Mouse (Mus musculus): ENCODE measurements around the gene Supt5.

GRCm38 (mm10) chr7:28348601-28349000, 10.1 kb upstream of the Supt5 start:
- TF ChIP-seq CTCF (IDR thresholded peaks at IDR 0.05; ENCODE audit: control insufficient read depth, insufficient read depth, insufficient replicate concordance, low read depth, low read length) (no peak), POLR2A (IDR thresholded peaks at IDR 0.05; ENCODE audit: control insufficient read depth, low read depth, low read length) (no peak)

All from testis, adult 2 months (tissue).